Mouse (Mus musculus): Measurements from ENCODE around the gene Ntng1.

DNA sequence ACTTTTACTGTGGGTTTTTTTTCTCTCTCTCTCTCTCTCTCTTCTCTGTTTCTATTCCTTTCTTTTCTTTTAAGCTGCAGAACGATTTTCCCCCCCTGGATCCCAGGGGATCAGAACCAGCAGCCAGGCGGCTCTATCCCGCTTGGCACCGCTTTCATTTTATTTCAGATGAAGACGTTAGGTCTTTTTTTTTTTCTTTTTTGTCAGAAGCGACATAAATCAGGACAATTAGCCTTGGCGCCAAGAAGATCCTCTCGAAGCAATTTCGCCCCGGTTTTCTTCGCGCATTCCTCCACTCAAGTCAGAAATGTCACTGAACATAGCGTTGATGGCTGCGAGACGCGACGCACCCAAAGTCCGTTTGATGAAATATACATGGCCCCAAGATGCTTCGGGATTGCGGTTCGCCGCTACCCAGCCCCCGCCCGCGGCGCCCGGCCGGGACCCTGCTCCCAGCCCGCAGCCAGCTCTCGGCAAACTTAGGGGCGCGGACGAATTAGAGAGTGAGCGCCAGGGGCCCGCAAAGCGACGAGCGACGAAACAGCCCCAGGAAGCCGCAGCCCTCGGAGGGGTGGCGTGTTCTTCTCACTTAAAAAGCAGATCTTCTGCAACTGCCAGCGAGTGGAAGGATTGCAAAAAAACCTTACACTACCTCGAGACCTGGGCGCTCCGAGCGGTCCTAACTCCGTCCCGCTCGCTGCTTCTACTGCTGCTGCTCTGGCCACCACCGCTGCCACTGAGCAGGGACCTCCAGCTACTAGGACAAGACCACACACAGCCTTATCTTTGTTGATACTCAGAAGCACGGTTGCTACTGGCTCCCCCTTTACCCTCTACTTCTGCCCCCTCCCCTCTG lies at the start of gene Ntng1:
- TF ChIP-seq CTCF (IDR thresholded peaks at IDR 0.05; ENCODE audit: extremely low read depth, insufficient read depth, low read length) (no peak), POLR2A (IDR thresholded peaks at IDR 0.05; ENCODE audit: extremely low read depth, insufficient read depth, low read length) (no peak)

All from cortical plate, adult 2 months (tissue).